Mouse (Mus musculus) erythroblast, embryonic 14.5 days (primary cell): Measurements from ENCODE around the gene Mfsd12.

Experiments used
- GATA1 ChIP-seq: IDR thresholded peaks from 2 replicates; pipeline ENCODE4 v1.6.1; 2012; ENCODE audit warnings: low read length, inconsistent platforms, mixed read lengths
- TAL1 ChIP-seq: IDR thresholded peaks from 3 replicates; pipeline ENCODE4 v1.6.1; 2012; ENCODE audit warnings: low read length, inconsistent platforms, mixed read lengths

GRCm38 (mm10) chr10:81316338-81317060, 40.8 kb upstream of the Mfsd12 start:
- TF ChIP-seq GATA1 (no peak), TAL1 (no peak)
